Mouse (Mus musculus): ENCODE data around the gene Zfp652. TPM values are rescaled to one million over a fixed set of nuclear protein-coding genes. Genes with fewer than 3 reads are reported as not detected.
"Not testable (repeated sequence)": the region's sequence is repeated elsewhere in the genome, so short reads cannot be mapped to it uniquely, and the experiment has no call there.

The Zfp652 gene
- total RNA-seq, 2 experiments from 2014 or later, result 36.4 to 44.1 TPM

GRCm38 (mm10) chr11:95755137-95755536, 42.7 kb downstream of the Zfp652 start:
- intact Hi-C loops (cut with DNase I); DNase-seq (ENCODE audit: low spot score in 2 of 2): not testable (repeated sequence)

GRCm38 (mm10) chr11:95760521-95760920, 48.0 kb downstream of the Zfp652 start:
- no peak for DNase-seq (ENCODE audit: low spot score in 2 of 2)
- intact Hi-C loops (cut with DNase I), result loop anchor here (10.0 kb wide), 1 partner anchor 226 kb away; no protein-coding TSS in a partner anchor

DNA sequence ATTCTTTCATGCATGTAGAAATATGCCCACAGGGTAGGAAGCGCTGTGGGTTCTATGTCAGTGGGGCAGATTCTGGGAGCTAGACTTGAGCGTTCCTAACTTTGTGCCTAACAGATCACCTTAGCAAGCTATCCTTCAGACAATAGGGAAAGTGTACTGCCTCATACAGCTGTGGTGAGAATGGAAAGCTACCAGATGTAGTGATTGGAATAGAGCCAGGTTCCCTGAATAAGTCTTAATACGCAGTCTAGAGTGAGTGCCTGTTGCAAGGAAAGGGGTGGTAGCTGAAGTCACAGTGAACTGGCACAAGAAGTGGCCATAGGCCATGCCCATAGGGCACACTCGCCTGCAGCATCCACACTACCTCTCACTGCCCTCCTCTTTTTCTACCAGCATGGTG, 50.5 kb downstream of the Zfp652 start:
- DNase-seq (ENCODE audit: low spot score in 2 of 2), result no peak
- intact Hi-C loops (cut with DNase I), result loop anchor here (10.0 kb wide), 1 partner anchor 228 kb away; no protein-coding TSS in a partner anchor

DNA sequence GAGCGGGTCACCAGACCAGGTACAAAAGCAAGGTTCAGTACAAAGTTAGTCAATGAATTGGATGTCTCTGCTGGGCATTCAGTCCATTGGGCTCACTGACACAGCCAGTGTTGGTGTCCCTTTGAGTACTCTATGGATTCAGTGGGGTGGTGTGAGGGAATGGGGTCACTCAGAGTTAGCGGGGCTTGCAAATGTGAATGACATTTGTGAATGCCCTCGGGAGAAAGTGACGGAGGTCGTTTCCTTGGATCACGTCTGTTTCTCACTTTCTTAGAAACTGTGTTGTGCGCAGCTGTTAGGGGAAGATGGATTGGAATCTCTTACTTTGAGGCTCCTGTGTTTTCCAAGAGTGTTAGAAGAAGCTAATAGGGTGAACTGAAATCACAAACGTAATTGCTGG, 52.3 kb downstream of the Zfp652 start:
- intact Hi-C loops (cut with DNase I), result loop anchor here (10.0 kb wide), 1 partner anchor 230 kb away; no protein-coding TSS in a partner anchor
- no peak for DNase-seq (ENCODE audit: low spot score in 2 of 2)

- intact Hi-C loops (cut with DNase I), result loop anchor here (10.0 kb wide), 1 partner anchor 231 kb away; no protein-coding TSS in a partner anchor
- no peak for DNase-seq (ENCODE audit: low spot score in 2 of 2)
These were observed 52.9 kb downstream of the Zfp652 start for GRCm38 (mm10) chr11:95765334-95765733.

GRCm38 (mm10) chr11:95768244-95768643, 55.8 kb downstream of the Zfp652 start:
- DNase-seq (ENCODE audit: low spot score in 2 of 2), result no peak
- intact Hi-C loops (cut with DNase I), result loop anchor here (10.0 kb wide), 1 partner anchor 233 kb away; no protein-coding TSS in a partner anchor

- DNase-seq (ENCODE audit: low spot score in 2 of 2), result no peak
- intact Hi-C loops (cut with DNase I), result loop anchor here (10.0 kb wide), 1 partner anchor 234 kb away; no protein-coding TSS in a partner anchor
These were observed 56.7 kb downstream of the Zfp652 start for GRCm38 (mm10) chr11:95769208-95769607.

DNA sequence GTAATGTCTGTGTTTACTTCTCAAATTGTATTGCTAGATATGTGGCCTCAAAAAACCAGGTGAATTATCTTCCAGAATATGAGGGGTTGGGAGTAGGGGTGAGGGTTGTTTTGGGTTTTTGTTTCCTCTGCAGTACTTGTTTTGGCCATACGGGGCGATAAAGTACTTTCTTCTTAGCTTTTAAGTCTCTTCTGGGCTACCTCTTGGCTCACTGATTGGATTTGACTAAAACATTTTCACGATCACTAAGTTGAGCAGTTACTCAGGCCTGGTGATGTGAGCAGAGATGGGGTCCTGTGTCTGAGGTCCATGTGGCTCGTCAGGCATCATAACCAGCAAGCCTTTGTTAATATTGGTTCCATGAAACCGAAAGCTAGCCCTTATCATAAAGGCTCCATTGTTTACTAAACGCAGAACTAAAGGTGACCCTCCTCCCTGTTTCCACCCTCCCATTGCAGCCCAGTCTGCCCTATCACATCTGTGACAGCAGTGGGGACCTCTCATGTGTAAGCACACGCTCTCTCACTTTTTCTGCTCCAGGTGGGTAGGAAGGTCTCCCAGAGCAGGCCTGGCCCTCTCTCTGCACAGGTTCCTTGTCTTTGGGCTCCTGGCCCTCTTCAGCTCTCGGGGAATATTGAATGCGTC, 58.4 kb downstream of the Zfp652 start:
- no peak for DNase-seq (ENCODE audit: low spot score in 2 of 2)
- intact Hi-C loops (cut with DNase I), result no loop called here

- intact Hi-C loops (cut with DNase I), result no loop called here
These were observed 59.2 kb downstream of the Zfp652 start for GRCm38 (mm10) chr11:95771665-95772064.

DNA sequence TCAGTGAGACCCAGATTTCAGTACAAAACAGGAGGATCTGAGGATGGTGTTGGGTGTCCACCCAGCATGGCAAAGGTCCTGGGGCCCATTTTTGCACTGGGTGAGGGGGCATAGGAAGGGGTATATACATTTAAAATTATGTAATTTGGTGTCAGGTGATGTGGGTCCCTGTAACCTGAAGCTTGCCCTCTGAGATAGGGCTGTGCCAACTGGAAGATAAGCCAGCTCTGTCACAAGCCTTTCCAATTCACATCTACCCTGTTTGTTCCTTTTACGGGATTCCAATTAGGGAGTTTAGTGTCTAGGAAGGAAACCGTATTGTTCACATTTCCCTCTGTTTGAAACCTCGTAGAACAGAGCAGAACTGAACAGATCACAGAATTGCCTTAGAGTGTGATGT, 60.8 kb downstream of the Zfp652 start:
- intact Hi-C loops (cut with DNase I), result no loop called here
- DNase-seq (ENCODE audit: low spot score in 2 of 2), result no peak

More at GRCm38 (mm10) chr11:95771665-95772064, 59.2 kb downstream of the Zfp652 start:
- no peak for DNase-seq (ENCODE audit: low spot score in 2 of 2)

DNA sequence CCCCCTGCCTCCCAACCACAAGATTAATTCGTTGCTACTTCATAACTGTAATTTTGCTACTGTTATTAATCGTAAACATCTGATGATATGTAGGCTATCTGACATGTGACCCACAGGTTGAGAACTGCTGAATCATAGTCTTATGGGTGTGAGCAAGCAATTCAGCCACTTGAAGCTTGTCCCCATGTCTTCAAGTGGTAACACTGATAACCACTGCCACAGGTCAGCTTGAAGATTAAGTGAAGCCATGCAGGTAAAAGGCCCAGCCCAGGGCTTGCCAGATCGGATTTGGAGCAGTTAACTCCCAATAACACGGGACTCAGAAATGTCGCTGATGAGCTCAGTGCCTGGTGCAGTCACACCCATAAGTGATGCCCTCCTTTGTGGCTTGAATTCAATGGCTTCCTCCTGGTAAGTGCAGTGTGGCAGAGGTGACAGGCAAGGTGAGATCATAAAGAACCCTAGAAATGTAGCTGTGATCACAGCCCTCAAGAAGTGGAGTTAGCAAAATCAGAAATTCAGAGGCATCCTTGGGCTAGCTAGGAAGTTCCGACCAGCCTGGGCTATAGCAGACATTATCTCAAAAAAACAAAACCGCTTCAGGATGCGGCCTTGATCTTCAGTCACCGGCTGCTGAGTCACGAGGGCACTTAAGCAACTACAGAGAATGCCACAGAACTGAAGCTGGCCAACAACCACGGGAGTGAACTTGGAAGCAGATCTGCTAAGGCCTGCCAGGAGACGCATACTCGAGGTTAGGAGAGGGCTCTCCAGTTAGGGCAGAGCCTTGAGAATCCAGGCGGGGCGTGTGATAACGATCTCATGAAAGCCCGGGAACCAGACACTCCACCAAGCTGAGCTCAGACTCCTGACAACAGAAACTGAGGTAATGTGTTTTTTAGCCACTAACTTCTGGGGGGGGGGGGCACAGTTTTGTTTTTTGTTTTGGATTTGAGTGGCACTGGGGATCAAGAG, 65.1 kb downstream of the Zfp652 start:
- intact Hi-C loops (cut with DNase I), result no loop called here
- DNase-seq (ENCODE audit: low spot score in 2 of 2), result no peak

- intact Hi-C loops (cut with DNase I), result no loop called here
- DNase-seq (ENCODE audit: low spot score in 2 of 2), result no peak
These were observed 66.4 kb downstream of the Zfp652 start for GRCm38 (mm10) chr11:95778831-95779251.

DNA sequence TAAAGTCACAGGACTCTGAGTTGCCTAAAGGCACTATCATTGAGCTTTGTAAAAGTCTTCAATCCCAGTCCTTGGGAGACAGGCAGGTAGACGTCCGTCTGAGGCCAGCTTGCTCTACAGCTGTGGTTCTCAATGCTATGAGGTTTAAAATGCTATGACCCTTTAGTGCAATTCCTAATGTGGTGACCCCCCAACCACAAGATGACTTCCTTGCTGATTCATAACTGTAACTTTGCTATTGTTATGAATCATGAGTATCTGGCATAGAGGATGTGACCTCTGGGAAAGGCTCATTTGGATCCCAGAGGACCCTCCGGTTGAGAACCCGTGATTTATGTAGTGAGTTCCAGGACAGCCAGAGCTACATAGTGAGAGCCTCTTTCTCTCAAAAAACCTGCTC, 66.9 kb downstream of the Zfp652 start:
- intact Hi-C loops (cut with DNase I), result no loop called here
- no peak for DNase-seq (ENCODE audit: low spot score in 2 of 2)

DNA sequence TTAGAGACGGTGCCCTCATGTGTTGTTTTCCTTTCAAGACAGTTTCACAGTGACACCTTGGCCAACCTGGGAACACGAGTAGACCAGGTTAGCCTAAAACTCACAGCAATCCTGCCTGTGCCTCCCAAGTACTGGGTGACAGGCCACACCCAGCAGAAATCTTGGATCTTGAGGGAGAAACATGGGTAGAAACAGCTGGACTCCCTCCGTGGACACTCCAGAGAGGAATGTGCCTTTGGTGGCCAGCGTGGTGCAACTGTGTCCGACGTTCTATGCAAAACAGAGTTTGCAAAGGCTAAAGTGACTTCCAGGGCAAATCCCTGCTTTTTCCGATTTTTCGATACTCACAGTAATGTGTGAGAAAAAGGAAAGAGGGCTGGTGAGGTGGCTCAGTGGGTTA, 68.0 kb downstream of the Zfp652 start:
- intact Hi-C loops (cut with DNase I), result no loop called here
- DNase-seq (ENCODE audit: low spot score in 2 of 2), result no peak

- intact Hi-C loops (cut with DNase I), result no loop called here
- no peak for DNase-seq (ENCODE audit: low spot score in 2 of 2)
These were observed 69.1 kb downstream of the Zfp652 start for GRCm38 (mm10) chr11:95781557-95781956.

- DNase-seq (ENCODE audit: low spot score in 2 of 2), result no peak
- intact Hi-C loops (cut with DNase I), result no loop called here
These were observed 71.0 kb downstream of the Zfp652 start for GRCm38 (mm10) chr11:95783457-95783856.

GRCm38 (mm10) chr11:95783958-95784357, 71.5 kb downstream of the Zfp652 start:
- intact Hi-C loops (cut with DNase I), result no loop called here
- DNase-seq (ENCODE audit: low spot score in 2 of 2), result no peak

- DNase-seq (ENCODE audit: low spot score in 2 of 2), result no peak
- intact Hi-C loops (cut with DNase I), result no loop called here
These were observed 73.2 kb downstream of the Zfp652 start for GRCm38 (mm10) chr11:95785675-95786074.

GRCm38 (mm10) chr11:95786511-95786910, 74.0 kb downstream of the Zfp652 start:
- intact Hi-C loops (cut with DNase I), result no loop called here
- DNase-seq (ENCODE audit: low spot score in 2 of 2), result no peak

GRCm38 (mm10) chr11:95789451-95789891, 77.0 kb downstream of the Zfp652 start:
- DNase-seq (ENCODE audit: low spot score in 2 of 2), result no peak
- intact Hi-C loops (cut with DNase I), result no loop called here
